Mouse (Mus musculus) megakaryocyte-erythroid progenitor cell, adult 5-6 weeks (primary cell): ENCODE measurements around the gene Krtap12-1. TPM values are rescaled to one million over a fixed set of nuclear protein-coding genes. Genes with fewer than 3 reads are reported as not detected.
"Not testable (repeated sequence)": the region's sequence is repeated elsewhere in the genome, so short reads cannot be mapped to it uniquely, and the experiment has no call there.

ENCODE experiments used
- ATAC-seq: replicated peaks from 2 replicates; pipeline ENCODE4 v1.8.0; 2016; ENCODE audit warnings: mild to moderate bottlenecking, inconsistent platforms; ENCODE audit not compliant: severe bottlenecking, poor library complexity, low FRiP score, low TSS enrichment
- total RNA-seq, 2 experiments: library from RNA; stranded (forward) in 1 of 2; stranded (reverse) in 1 of 2; fragments of 200-1000, 215-1000 nt in 1 of 2; fragments of >200 nt in 1 of 2; fragmentation: Nextera tagmentation in 1 of 2; gene quantifications; 2 replicates each; pipeline ENCODE4 v1.2.3; 2014 to 2017

The Krtap12-1 gene
- total RNA-seq, 2 experiments from 2014 or later, result not detected

GRCm38 (mm10) chr10:77738929-77739328 lies 18.5 kb downstream of the Krtap12-1 start:
- no peak for ATAC-seq

- ATAC-seq, result not testable (repeated sequence)
These were observed 21.7 kb downstream of the Krtap12-1 start, which contains the start of gene Gm18596 for GRCm38 (mm10) chr10:77741924-77742688. TSS of gene Gm18596 (minus strand) at chr10:77742638.

GRCm38 (mm10) chr10:77750686-77751085 lies 30.3 kb downstream of the Krtap12-1 start:
- ATAC-seq, result not testable (repeated sequence)

- not testable (repeated sequence) for ATAC-seq
These were observed 30.9 kb downstream of the Krtap12-1 start, which contains the start of gene Gm9736 for GRCm38 (mm10) chr10:77751254-77751653. TSS of gene Gm9736 (minus strand) at chr10:77751354.

- not testable (repeated sequence) for ATAC-seq
These were observed 31.9 kb downstream of the Krtap12-1 start for GRCm38 (mm10) chr10:77752312-77752711.

- ATAC-seq, result no peak
These were observed 33.0 kb downstream of the Krtap12-1 start for GRCm38 (mm10) chr10:77753448-77753847.

GRCm38 (mm10) chr10:77759582-77759981 lies 39.2 kb downstream of the Krtap12-1 start, which contains the start of gene Gm3233:
TSS of gene Gm3233 (minus strand) at chr10:77759682.
- ATAC-seq, result not testable (repeated sequence)

- no peak for ATAC-seq
These were observed 49.3 kb downstream of the Krtap12-1 start for GRCm38 (mm10) chr10:77769727-77770126.

Other genes with a start within 250 kb of the Krtap12-1 start
Only the 30 nearest of the 31 such genes appear.
- 19.8 and 20.0 TPM in 2 replicates for gene Fam207a, start 204.8 kb upstream of the Krtap12-1 start, total RNA-seq (2014; fragmentation: Nextera tagmentation)
- 28.5 and 30.5 TPM in 2 replicates for gene Fam207a, start 204.8 kb upstream of the Krtap12-1 start, total RNA-seq (2017)
- 10.4 and 26.2 TPM in 2 replicates for gene Itgb2, start 190.3 kb upstream of the Krtap12-1 start, total RNA-seq (2014; fragmentation: Nextera tagmentation)
- 13.2 and 14.2 TPM in 2 replicates for gene Itgb2, start 190.3 kb upstream of the Krtap12-1 start, total RNA-seq (2017)
- gene Pttg1ip, start 138.9 kb upstream of the Krtap12-1 start, total RNA-seq (2014; fragmentation: Nextera tagmentation), result 31.7 and 48.4 TPM in 2 replicates
- 36.3 and 37.6 TPM in 2 replicates for gene Pttg1ip, start 138.9 kb upstream of the Krtap12-1 start, total RNA-seq (2017)
- gene Sumo3, start 114.5 kb upstream of the Krtap12-1 start, total RNA-seq (2014; fragmentation: Nextera tagmentation), result 71.3 and 81.0 TPM in 2 replicates
- gene Sumo3, start 114.5 kb upstream of the Krtap12-1 start, total RNA-seq (2017), result 150 and 265 TPM in 2 replicates
- gene Gm49325, start 114.4 kb upstream of the Krtap12-1 start, total RNA-seq (2014; fragmentation: Nextera tagmentation), result not detected in 2 replicates
- not detected in 2 replicates for gene Gm49325, start 114.4 kb upstream of the Krtap12-1 start, total RNA-seq (2017)
- 39.4 and 43.2 TPM in 2 replicates for gene Ube2g2, start 98.3 kb upstream of the Krtap12-1 start, total RNA-seq (2014; fragmentation: Nextera tagmentation)
- gene Ube2g2, start 98.3 kb upstream of the Krtap12-1 start, total RNA-seq (2017), result 48.1 and 50.7 TPM in 2 replicates
- 0.22 TPM in 1 of 2 replicates, not detected in the other for gene Tspear, start 34.0 kb upstream of the Krtap12-1 start, total RNA-seq (2014; fragmentation: Nextera tagmentation)
- gene Tspear, start 34.0 kb upstream of the Krtap12-1 start, total RNA-seq (2017), result not detected in 2 replicates
- not detected in 2 replicates for gene Gm19402, start 29.8 kb upstream of the Krtap12-1 start, total RNA-seq (2014; fragmentation: Nextera tagmentation)
- gene Gm19402, start 29.8 kb upstream of the Krtap12-1 start, total RNA-seq (2017), result not detected in 2 replicates
- gene Gm9508, start 23.4 kb upstream of the Krtap12-1 start, total RNA-seq (2014; fragmentation: Nextera tagmentation), result not detected in 2 replicates
- not detected in 2 replicates for gene Gm9508, start 23.4 kb upstream of the Krtap12-1 start, total RNA-seq (2017)
- not detected in 2 replicates for gene Gm10272, start 14.0 kb upstream of the Krtap12-1 start, total RNA-seq (2014; fragmentation: Nextera tagmentation)
- gene Gm10272, start 14.0 kb upstream of the Krtap12-1 start, total RNA-seq (2017), result not detected in 2 replicates
- not detected in 2 replicates for gene Gm10024, start 9.1 kb upstream of the Krtap12-1 start, total RNA-seq (2014; fragmentation: Nextera tagmentation)
- gene Gm10024, start 9.1 kb upstream of the Krtap12-1 start, total RNA-seq (2017), result not detected in 2 replicates
- not detected in 2 replicates for gene Gm10142, start 4.8 kb upstream of the Krtap12-1 start, total RNA-seq (2014; fragmentation: Nextera tagmentation)
- not detected in 2 replicates for gene Gm10142, start 4.8 kb upstream of the Krtap12-1 start, total RNA-seq (2017)
- gene Gm10100, start 5.9 kb downstream of the Krtap12-1 start, total RNA-seq (2014; fragmentation: Nextera tagmentation), result not detected in 2 replicates
- not detected in 2 replicates for gene Gm10100, start 5.9 kb downstream of the Krtap12-1 start, total RNA-seq (2017)
- gene Gm18596, start 22.0 kb downstream of the Krtap12-1 start, total RNA-seq (2014; fragmentation: Nextera tagmentation), result not detected in 2 replicates
- not detected in 2 replicates for gene Gm18596, start 22.0 kb downstream of the Krtap12-1 start, total RNA-seq (2017)
- not detected in 2 replicates for gene Gm9736, start 30.8 kb downstream of the Krtap12-1 start, total RNA-seq (2014; fragmentation: Nextera tagmentation)
- not detected in 2 replicates for gene Gm9736, start 30.8 kb downstream of the Krtap12-1 start, total RNA-seq (2017)
- gene Gm3233, start 39.1 kb downstream of the Krtap12-1 start, total RNA-seq (2014; fragmentation: Nextera tagmentation), result not detected in 2 replicates
- not detected in 2 replicates for gene Gm3233, start 39.1 kb downstream of the Krtap12-1 start, total RNA-seq (2017)
- gene Gm3238, start 50.7 kb downstream of the Krtap12-1 start, total RNA-seq (2014; fragmentation: Nextera tagmentation), result not detected in 2 replicates
- not detected in 2 replicates for gene Gm3238, start 50.7 kb downstream of the Krtap12-1 start, total RNA-seq (2017)
- gene Gm7138, start 56.3 kb downstream of the Krtap12-1 start, total RNA-seq (2014; fragmentation: Nextera tagmentation), result not detected in 2 replicates
- gene Gm7138, start 56.3 kb downstream of the Krtap12-1 start, total RNA-seq (2017), result not detected in 2 replicates
- gene Gm3250, start 61.9 kb downstream of the Krtap12-1 start, total RNA-seq (2014; fragmentation: Nextera tagmentation), result not detected in 2 replicates
- gene Gm3250, start 61.9 kb downstream of the Krtap12-1 start, total RNA-seq (2017), result not detected in 2 replicates
- not detected in 2 replicates for gene Gm7137, start 67.6 kb downstream of the Krtap12-1 start, total RNA-seq (2014; fragmentation: Nextera tagmentation)
- gene Gm7137, start 67.6 kb downstream of the Krtap12-1 start, total RNA-seq (2017), result not detected in 2 replicates
- not detected in 2 replicates for gene Gm9639, start 74.5 kb downstream of the Krtap12-1 start, total RNA-seq (2014; fragmentation: Nextera tagmentation)
- not detected in 2 replicates for gene Gm9639, start 74.5 kb downstream of the Krtap12-1 start, total RNA-seq (2017)
- gene Gm19668, start 78.5 kb downstream of the Krtap12-1 start, total RNA-seq (2014; fragmentation: Nextera tagmentation), result not detected in 2 replicates
- gene Gm19668, start 78.5 kb downstream of the Krtap12-1 start, total RNA-seq (2017), result not detected in 2 replicates
- not detected in 2 replicates for gene Gm9507, start 91.2 kb downstream of the Krtap12-1 start, total RNA-seq (2014; fragmentation: Nextera tagmentation)
- not detected in 2 replicates for gene Gm9507, start 91.2 kb downstream of the Krtap12-1 start, total RNA-seq (2017)
- gene Gm2696, start 94.1 kb downstream of the Krtap12-1 start, total RNA-seq (2014; fragmentation: Nextera tagmentation), result not detected in 2 replicates
- gene Gm2696, start 94.1 kb downstream of the Krtap12-1 start, total RNA-seq (2017), result not detected in 2 replicates
- not detected in 2 replicates for gene Krtap10-4, start 106.5 kb downstream of the Krtap12-1 start, total RNA-seq (2014; fragmentation: Nextera tagmentation)
- not detected in 2 replicates for gene Krtap10-4, start 106.5 kb downstream of the Krtap12-1 start, total RNA-seq (2017)
- gene Krtap10-10, start 115.3 kb downstream of the Krtap12-1 start, total RNA-seq (2014; fragmentation: Nextera tagmentation), result not detected in 2 replicates
- not detected in 2 replicates for gene Krtap10-10, start 115.3 kb downstream of the Krtap12-1 start, total RNA-seq (2017)
- gene Gm36176, start 126.2 kb downstream of the Krtap12-1 start, total RNA-seq (2014; fragmentation: Nextera tagmentation), result not detected in 2 replicates
- gene Gm36176, start 126.2 kb downstream of the Krtap12-1 start, total RNA-seq (2017), result not detected in 2 replicates
- not detected in 2 replicates for gene Gm10318, start 132.3 kb downstream of the Krtap12-1 start, total RNA-seq (2014; fragmentation: Nextera tagmentation)
- not detected in 2 replicates for gene Gm10318, start 132.3 kb downstream of the Krtap12-1 start, total RNA-seq (2017)
- gene Gm3285, start 141.4 kb downstream of the Krtap12-1 start, total RNA-seq (2014; fragmentation: Nextera tagmentation), result not detected in 2 replicates
- gene Gm3285, start 141.4 kb downstream of the Krtap12-1 start, total RNA-seq (2017), result not detected in 2 replicates
- gene Lrrc3, start 181.9 kb downstream of the Krtap12-1 start, total RNA-seq (2014; fragmentation: Nextera tagmentation), result not detected in 2 replicates
- not detected in 2 replicates for gene Lrrc3, start 181.9 kb downstream of the Krtap12-1 start, total RNA-seq (2017)